Mouse (Mus musculus) embryo, embryonic 10 days (tissue): Measurements from ENCODE around the gene Cadm3.

ENCODE experiments used
- DNase-seq: peaks from one replicate; pipeline ENCODE4 v3.0.0-alpha.2; 2015; ENCODE audit warnings: low spot score

Cadm3 gene

DNA sequence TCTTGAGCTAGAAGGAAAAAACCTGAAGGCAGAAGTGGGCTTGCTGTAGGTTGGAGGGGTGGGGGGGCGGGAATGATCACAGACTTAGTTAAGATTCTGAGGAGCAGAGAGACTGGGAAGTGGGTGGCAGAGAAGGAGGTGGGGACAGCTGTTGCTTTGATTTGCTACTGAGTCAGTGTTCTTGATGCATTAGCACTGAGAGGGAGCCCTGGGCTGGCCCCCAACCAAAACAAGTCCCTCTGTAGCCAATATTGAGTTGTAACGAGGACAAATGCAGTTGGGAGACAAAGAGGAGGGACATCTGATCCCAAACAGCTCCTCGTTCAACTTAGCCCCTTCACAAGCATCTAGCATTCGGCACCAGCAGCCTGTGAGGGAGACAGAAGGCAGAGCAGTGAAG is 9.7 kb downstream of the Cadm3 start:
- no peak for DNase-seq

DNA sequence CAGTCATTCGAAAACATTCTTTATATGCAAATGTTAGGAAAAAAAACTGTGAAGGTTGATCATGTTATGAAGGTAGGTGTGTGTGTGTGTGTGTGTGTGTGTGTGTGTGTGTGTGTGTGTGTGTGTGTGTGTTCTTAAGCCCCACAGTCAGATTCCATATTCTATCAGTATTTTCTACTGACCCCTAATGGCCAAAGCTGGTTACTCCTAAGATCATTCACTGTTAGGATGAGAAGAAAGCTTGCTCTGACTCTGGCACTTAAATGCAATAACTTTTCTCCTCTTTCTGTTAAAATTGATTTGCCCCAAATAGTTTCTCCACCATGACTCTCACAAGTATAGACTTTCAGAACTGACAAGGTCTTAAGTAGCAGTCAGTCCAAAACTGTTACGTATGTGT is 10.8 kb downstream of the Cadm3 start:
- peak; percentile 16 for DNase-seq

DNA sequence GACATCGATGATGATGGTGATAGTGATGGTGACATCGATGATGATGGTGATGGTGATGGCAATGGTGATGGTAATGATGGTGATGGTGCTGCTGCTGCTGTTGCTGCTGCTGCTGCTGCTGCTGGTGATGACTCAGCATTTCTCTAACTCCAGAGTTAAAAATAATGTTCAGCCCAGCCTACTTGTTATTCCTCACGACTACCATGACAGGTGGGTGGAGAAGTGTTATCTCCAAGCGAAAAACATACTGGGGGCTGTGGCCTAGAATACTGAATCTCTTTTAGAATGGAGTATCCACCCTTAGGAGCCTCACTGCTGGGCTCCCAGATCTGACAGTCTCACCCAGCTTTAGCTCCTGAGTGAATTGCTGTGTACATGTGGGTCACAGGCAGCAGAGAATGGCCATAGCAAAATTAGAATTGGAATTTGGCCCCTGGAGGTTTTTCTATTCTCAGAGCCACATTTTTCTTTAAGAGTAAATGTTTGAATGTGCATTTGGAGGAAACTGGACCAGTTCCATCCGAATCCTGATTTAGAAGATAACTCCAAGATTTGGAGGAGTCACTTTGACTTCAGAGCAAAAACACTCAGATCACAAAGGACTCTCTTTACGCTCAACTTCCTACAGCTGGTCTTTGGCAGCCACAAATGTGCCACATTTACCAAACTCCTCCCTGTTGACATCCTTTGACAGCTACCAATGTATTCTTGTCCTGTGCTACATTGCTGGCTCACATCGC is 12.2 kb downstream of the Cadm3 start:
- DNase-seq: no peak

DNA sequence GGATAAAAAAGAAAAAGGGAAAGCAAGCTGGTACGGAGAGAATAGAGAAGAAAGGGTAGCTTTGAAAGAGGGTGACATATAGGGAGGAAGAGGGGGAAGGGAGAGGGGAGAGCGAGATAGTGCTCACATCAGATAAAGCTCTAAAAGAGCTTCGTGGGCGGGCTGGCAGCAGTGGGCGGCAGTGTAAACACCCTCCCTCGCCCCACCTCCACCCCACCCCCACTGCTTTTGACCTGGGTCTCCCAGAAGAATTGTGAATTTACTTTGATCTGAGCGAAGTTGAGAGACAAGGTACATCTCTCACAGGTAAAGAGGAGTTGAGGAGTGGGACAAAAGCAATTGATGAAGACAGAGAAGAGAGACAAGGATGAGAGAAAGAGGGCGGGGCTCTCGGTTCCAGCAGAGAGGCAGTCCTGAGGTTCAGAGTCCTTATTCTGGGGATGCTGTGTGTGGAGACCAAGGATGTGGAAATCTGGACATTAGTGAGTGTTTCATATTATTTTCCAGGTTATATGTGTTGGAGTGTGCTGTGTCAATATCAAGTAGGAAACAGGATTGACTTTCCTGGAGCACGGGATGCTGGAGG is 17.0 kb downstream of the Cadm3 start, which contains the start of gene Aim2:
Aim2 (plus strand) TSS at position 508 of the 586 bp plus-strand sequence.
- DNase-seq: no peak

DNA sequence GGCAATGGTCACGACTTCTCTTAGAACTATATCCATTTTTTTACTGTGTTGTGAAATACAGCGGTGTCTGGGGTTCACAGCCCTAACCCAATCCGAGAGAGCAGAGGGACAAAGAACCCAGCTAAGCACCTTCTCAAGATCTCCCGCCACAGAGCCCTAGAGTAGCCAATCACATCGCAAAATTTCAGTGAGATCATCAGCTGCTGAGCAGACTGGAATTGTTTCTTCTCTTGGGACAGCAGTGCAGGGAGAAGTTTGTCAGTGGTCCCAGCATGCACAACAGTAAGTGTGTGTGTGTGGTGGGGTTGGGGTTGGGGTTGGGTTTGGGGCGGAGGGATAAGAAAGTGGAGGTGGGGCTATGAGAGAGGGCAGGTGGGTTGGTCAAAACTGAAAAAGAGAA is 17.5 kb downstream of the Cadm3 start:
- peak; percentile 87 for DNase-seq

DNA sequence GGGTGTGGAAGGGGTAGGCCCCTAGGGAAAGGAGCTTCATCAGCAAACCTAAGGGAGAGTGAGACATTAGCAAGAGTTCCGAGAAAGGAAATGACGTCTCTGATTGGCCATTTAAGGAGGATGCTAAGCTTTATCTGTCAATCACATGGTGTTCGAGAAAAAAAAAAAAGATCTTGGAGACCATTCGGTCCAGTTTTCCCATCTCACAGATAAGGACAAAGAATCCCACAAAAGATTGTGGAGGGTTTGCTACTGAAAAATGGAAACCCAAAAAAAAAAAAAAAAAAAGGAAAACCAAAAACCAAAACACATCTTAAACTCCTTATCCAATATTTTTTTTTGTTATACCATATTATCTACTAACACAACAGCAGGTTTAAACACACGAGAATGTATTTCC is 18.3 kb downstream of the Cadm3 start:
- no peak for DNase-seq

DNA sequence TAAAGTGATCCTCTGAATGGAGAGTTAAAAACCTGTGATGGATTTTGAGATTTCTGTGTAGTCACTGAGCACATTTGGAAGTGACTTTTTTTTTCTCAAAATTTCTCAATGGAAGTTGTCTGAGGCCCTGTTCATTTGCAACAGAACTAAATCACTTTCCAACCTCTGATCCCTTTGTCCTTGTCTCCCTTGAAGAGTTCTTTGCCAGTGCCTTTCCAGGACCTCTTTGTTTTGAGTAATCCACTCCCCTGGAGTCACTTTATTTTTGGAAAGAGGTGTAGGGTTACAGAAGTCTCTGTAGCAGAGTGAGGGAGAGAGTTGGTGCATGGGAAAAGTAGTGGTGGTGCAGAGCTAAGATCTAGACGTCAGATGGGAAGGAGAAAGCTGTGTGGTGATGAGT is 19.0 kb downstream of the Cadm3 start:
- no peak for DNase-seq

DNA sequence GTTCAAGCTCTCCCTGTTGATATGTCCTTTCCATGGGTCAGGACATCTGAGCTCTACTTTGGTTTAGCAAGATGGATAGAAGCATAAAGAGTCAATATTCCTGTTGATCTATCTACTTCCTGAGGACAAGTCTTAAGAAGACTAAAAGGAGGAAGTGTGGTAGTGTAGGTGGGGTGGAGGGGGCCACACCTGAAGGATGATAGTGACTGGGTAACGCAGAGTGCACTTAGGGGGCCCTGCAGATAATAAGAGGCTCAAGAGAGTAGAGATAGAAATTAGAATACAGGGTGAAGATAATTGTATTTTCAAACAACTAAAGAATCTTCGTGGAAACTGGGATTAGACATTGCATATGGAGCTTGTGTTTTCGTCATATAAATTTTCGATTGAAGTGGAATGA is 22.4 kb downstream of the Cadm3 start:
- no peak for DNase-seq

DNA sequence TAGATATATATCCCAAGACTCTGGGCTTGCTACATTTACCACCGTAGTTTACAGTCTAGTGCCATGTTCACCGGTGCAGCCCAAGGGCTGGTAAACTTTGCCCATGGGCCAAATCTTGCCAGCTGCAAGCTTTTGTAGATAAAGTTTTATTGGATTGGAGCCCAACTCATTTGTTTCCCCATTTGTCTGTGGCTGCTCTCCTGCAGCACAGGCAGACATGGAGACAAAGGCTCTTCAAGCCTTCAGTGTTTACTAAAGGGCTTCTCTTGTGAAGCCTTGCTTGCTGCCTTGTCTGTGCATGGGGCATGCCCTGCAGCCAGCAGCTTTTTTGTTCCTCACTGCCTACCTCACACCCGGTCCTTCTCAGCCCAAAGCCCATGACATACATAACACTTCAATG is 23.6 kb downstream of the Cadm3 start:
- no peak for DNase-seq

DNA sequence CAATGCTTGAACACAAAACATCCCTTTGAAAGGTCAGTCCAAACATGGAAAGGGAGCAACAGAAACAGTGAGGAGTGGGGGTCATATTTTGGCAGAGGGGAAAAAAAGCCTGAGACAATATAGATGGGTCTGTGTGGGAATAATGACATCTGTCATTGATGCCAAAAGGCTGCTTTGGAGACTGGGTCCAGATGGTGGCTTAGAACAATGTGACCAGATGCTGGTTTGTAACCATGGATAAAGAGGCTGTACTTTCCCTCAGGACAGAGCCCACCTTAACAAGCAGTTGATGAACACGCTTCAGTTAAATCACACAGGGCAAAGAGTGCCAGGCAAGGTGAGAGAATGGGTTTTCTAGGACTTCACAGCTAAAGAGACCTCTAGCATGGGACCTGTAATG is 25.1 kb downstream of the Cadm3 start:
- no peak for DNase-seq

DNA sequence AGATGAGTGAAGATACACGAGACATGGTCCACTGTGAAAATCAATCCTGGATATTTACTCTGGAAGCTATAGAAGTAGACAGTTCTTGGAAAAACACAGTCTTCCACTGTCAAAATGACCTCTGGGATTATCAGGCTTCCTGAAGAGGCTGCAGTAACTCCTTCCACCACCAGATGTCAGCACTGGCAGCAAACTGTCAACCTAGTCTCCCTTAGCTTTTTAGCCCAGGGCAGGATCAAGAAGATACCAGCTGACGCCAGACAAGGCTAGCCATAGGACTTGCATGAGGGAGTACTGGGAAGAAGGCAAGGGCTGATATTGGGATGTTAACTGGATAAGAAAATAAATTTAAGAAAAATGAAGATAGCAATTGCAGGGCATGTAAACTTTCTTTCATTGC is 28.0 kb downstream of the Cadm3 start:
- DNase-seq: peak; percentile 80

DNA sequence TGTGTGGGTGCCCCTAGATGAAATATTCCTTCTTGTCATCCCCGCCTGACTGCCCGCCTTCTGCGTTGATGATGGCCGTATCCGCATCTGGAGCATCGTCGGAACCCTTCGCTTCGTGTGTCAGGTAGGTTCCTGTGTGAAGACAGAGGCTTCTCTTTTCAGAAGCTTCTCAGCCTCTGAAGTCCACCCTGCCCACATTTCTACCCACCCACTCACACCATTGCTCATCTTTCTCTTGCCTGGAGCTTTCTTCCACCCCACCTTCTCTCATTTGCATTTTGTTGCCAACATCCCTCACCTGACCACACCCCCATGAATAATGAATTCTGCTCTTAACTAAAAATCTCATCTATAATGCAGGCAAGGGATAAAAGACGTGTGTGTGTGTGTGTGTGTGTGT is 30.5 kb downstream of the Cadm3 start:
- no peak for DNase-seq

DNA sequence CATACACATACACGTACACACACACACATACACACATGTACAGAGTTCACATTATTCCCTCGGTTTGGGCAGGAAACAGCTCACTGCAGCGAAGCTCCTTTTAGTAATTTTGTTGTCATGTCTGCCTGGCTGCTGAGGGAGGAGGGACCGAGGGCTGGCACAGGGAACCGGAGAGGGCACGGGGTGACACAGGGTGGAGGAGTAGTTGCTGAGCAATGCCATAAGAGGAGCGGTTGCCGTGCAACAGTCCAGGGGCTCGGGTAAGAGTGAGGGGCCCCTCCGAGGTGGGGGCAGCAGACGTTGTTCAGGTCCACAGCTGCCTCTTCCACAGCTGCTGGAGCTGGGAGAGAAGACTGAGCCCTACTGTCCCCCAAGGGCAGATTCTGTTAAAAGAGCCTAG is 31.6 kb downstream of the Cadm3 start:
- DNase-seq: no peak

DNA sequence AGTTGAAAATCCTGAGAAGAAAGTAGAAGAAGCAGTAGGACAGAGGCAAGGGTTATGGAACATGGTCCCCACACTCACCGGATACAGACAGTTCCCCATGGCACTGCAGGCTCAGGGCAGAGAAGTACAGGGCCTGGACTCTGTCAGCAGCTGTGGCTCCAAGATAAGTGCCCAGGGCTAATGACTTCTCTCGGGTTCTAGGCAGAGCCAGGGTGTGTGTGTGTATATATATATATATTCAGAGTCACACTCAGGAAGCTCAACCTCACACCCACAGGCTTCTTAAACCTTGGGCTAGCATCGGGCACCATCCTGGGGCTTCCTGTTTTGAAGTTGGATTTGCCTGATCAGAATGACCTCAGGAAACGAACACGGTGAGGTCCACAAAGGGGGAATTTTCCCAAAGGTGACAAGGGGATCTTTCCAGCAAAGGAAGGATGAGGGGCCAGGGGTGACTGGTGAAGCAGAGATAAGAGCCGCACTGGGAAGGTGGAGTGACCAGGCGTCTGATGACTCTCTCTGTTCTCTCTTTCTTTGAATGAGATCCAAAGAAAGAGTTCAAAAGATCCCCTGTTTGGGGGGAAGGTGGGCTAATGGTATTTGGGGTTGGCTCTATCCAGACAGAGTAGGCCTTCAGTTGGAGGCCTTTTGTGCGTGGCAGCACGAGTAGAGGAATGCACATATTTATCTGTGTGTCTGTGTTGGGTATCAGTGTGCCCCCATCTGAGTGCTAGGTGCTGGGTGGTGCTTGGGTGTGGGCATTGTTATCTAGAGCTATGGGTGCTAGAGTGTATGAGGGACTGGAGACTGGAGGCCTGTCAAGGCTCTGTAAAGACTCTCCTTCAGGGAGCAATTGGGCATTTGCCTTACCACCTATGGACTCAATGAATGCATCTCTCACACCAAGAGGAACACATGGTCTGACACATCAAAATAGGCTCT is 33.9 kb downstream of the Cadm3 start, which contains the start of gene Ackr1:
Ackr1 (minus strand) TSS at position 439 of the 942 bp plus-strand sequence.
- no peak for DNase-seq

DNA sequence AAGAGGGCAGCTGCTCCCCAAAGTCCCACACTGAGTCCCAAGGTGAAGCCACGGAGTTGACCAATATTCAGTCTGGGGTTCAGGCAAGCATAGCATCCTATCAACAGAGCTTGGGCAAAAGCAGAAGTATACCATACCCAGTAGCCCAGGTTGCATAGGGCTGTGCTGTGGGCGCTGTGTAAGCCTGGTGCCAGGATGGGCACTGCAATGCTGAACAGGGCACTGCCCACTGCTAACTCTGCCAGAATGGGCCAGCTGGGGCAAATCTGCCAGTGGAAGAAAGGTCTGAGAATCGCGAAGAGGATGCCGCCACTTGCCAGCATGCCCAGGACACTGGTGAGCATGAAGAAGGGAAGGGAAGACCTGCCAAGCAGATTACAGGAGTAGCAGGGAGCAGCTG is 35.1 kb downstream of the Cadm3 start:
- no peak for DNase-seq

DNA sequence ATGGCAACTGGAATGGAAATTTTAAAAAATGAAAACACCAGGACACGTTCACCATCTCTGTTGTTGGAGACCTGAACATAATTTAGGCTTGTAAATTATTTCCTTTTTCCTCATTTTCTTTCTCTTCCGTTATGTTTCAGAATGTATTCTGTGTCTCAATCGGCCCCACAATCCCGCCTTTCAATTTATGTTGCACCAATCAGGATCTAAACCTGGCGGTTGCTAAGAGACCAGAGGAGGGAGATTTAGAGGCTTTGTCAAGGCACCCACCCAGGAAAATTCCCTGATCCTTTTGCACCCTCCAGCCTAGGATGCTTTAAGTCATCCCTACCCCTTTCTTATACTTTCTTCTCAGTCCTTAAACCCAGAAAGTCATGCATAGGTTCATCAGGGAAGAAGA is 37.8 kb downstream of the Cadm3 start:
- no peak for DNase-seq

DNA sequence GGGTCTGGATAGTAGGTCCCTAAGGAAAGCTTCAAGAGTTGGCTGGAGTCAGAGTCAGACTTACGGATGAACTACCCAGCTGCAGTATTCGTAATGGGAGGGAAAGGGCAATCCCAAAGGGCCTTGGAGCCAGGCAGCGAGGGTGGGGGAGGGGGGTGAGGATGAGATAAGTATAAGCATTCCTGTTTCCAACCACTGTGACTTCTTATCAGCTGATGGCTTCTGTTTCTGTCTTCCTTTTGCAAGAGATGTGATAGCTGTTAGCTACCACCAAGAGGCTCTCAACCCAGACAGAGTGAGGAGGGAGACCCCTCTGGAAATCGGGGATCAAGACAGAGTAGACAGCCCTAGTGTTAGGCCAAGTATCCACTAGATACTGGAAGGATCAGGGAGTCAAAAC is 38.3 kb downstream of the Cadm3 start:
- no peak for DNase-seq

DNA sequence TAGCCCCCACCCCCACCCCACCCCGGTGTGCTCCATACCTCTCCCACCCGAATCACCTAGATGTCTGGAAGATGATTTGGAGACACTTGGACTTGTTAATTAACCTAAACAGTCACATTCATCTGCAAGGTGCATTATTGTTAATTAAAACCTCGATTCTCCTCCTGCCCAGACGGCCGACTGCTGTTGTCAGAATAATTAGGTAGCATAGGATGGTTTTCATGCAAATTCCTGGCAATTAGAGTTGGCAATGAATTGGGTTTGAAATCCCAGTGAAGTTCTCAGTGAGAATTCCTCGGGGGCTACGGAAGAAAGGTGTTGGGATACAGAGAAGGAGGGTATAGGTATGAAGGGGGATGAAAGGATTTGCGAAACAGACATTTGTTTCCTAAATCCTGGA is 39.0 kb downstream of the Cadm3 start:
- DNase-seq: no peak

DNA sequence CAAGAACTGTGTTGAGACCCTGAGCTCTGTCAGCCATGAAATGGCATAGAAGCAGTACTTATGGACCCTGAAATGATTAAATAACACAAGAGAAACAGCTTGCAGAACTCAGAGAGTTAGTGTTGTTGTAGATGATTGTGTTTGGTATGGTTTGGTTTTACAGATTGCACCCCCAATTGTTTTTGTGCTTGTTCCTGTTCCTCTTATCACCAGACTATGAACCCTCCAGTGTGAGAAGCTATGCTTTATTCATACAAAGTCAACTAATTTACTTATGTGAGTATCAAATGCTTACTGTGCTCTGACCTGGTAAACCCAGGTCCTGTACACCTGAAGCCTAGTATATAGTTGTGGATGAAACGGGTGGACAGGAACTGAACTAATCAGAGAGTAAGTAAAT is 40.9 kb downstream of the Cadm3 start:
- no peak for DNase-seq

DNA sequence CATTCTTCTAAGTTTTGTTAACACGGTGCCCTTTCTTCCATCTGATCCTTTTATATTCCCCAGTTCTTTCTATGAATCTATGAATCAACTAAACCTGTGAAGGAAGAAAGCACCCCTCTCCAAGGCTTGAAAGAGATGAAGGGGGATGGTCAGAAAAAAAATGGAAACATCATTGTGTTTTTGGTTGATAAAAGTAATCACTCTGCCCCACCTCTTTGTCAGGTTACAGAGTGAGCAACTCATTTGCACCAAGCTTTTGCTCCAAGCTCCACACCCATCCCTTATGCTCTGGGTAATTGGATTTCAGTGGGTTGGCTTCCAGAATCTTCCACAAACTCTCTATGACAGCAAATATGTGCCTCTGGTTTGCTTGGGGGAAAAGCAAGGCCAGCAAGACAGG is 42.1 kb downstream of the Cadm3 start:
- DNase-seq: no peak

DNA sequence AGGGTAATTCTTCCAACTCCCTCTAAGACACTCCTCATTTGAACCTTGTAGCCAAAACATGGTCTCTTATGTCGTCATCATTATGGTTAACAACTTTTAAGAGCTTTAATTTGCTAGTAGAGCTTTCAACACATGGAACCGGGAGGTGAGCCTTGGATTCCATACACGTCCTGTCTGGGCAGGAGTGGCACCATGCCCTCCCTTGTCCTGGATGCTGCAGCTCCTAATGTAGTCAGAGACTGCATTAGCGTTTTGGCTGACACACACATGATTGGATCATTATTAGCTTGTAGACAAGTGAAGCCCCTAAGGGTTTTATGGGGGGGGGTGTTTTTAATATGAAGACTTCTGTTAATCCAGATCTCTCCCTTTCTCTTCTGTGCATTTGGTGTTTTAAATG is 42.5 kb downstream of the Cadm3 start:
- DNase-seq: no peak

DNA sequence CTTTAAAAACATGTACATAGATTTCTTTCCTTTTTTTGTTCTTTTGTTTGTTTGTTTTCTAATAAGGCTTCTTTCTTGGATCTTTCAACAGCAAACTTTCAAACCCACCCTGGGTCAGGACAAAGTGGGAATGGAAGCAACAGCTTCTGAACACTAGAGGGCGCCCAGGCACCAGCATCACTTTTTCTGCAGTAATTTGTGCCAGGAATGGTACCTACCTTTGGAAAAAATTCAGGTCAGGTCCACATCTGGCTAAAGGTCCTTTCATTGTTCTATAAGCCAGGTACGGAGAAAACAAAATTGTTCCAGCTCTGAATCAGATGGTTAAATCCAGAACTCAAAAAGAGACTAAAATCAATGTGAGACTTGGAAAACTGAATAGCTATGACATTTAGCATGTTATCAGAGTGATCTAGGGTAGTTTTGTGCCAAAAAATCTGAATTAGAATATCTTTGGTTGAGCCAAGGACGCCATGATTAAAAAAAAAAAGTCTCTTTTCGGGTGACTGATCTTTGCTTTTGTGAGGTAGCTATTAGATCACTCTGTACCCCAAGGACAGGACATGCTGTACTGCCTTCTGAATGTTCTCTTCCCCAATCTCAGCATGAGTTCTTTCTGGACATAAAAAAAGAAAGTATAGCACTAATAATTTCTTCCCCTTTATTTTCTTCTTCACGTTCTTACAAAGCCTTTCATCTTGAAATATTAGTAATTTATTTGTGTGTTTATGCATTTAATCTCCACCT is 43.5 kb downstream of the Cadm3 start:
- peak; percentile 63 for DNase-seq
